ENCODE assay signal across 19 mouse cellular contexts in the genomic region with DNA sequence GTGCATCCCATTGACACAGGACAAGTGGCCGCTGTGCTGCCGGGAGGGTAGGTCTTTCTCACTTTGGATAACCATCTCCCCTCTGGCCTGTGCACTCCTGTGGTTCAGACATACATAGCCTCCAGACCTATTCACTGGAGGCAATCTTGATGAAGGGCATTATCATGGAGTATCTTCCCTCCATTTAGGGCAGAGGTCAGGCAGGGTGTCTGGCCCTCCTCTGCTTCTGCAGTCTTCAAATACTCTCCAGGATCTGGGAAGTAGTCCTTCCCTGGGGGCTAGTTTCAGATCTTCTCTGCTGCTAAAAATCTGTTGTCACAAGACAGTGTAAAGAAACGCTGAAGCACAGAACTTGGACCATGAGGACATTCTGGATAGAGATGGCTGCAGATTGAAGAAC. TPM values are rescaled to one million over a fixed set of nuclear protein-coding genes. Genes with fewer than 3 reads are reported as not detected.
A peak's percentile ranks its signal among the peaks of the same experiment; 100 is the strongest.
DNase-seq lines count a peak whose midpoint lies in the region; ATAC-seq and TF ChIP-seq lines count a peak whose summit lies in the region.
"Had no signal": no experiment of that assay in that cellular context is flagged by ENCODE, and none has a peak within 500 bp of the region (broad histone marks: within the 10 kb centered on the region; RNA-seq: fewer than 3 reads in every experiment).

No protein-coding gene starts in this region.

- WGBS in forebrain, embryonic 10.5 days: 84% methylated on average over 3 of the region's 3 CpGs
- 88% methylated on average over 3 of the region's 3 CpGs for WGBS in forebrain, embryonic 12.5 days
- 88% methylated on average over 3 of the region's 3 CpGs for WGBS in intestine, embryonic 16.5 days
- 88% methylated on average over 3 of the region's 3 CpGs for WGBS in intestine, postnatal 0 days
- WGBS in lung, embryonic 15.5 days: 82% methylated on average over 3 of the region's 3 CpGs
- WGBS in heart, postnatal 0 days: 47% methylated on average over 3 of the region's 3 CpGs

- no peaks in the 10 kb centered on the region for H3K9me3 ChIP-seq in forebrain, embryonic 10.5 days
- no peaks in the 10 kb centered on the region for H3K9me3 ChIP-seq in forebrain, embryonic 12.5 days
- H3K9me3 ChIP-seq in intestine, embryonic 16.5 days (ENCODE audit: control insufficient read depth, low read length): no peaks in the 10 kb centered on the region
- H3K9me3 ChIP-seq in intestine, postnatal 0 days (ENCODE audit: control insufficient read depth): no peaks in the 10 kb centered on the region
- no peaks in the 10 kb centered on the region for H3K9me3 ChIP-seq in lung, embryonic 15.5 days
- no peaks in the 10 kb centered on the region for H3K9me3 ChIP-seq in heart, postnatal 0 days (replicated peaks; ENCODE audit: control insufficient read depth, low read length)
- H3K9me3 ChIP-seq: forebrain, embryonic 13.5 days; limb, embryonic 10.5 days; liver, embryonic 15.5 days had no signal

- no peaks in the 10 kb centered on the region for H3K36me3 ChIP-seq in forebrain, embryonic 10.5 days (replicated peaks)
- no peaks in the 10 kb centered on the region for H3K36me3 ChIP-seq in forebrain, embryonic 12.5 days (replicated peaks)
- no peaks in the 10 kb centered on the region for H3K36me3 ChIP-seq in intestine, embryonic 16.5 days (ENCODE audit: control insufficient read depth, insufficient read depth, low read length)
- H3K36me3 ChIP-seq in intestine, postnatal 0 days (ENCODE audit: control insufficient read depth, insufficient read depth): no peaks in the 10 kb centered on the region
- no peaks in the 10 kb centered on the region for H3K36me3 ChIP-seq in lung, embryonic 15.5 days
- H3K36me3 ChIP-seq in heart, postnatal 0 days (replicated peaks; ENCODE audit: control insufficient read depth, insufficient read depth, low read length): no peaks in the 10 kb centered on the region
- H3K36me3 ChIP-seq: limb, embryonic 10.5 days; liver, embryonic 15.5 days had no signal

- peaks cover 42% of the 10 kb centered on the region for H3K4me1 ChIP-seq in forebrain, embryonic 10.5 days
- H3K4me1 ChIP-seq in forebrain, embryonic 12.5 days: peaks cover 32% of the 10 kb centered on the region
- peaks cover 80% of the 10 kb centered on the region for H3K4me1 ChIP-seq in intestine, embryonic 16.5 days (ENCODE audit: control insufficient read depth, insufficient read depth, low read length)
- H3K4me1 ChIP-seq in intestine, postnatal 0 days (replicated peaks; ENCODE audit: control insufficient read depth, insufficient read depth, low read length): peaks cover 44% of the 10 kb centered on the region
- peaks cover 68% of the 10 kb centered on the region for H3K4me1 ChIP-seq in lung, embryonic 15.5 days
- peaks cover 77% of the 10 kb centered on the region for H3K4me1 ChIP-seq in heart, postnatal 0 days (ENCODE audit: control insufficient read depth, insufficient read depth)

- no peak for ATAC-seq in forebrain, embryonic 12.5 days (ENCODE audit: low FRiP score)
- ATAC-seq in intestine, embryonic 16.5 days: no peak
- ATAC-seq in intestine, postnatal 0 days: no peak
- no peak for ATAC-seq in lung, embryonic 15.5 days (ENCODE audit: borderline replicate concordance, extremely low read depth, low FRiP score, low TSS enrichment)
- ATAC-seq in heart, postnatal 0 days (ENCODE audit: insufficient read depth, low read depth): no peak
- ATAC-seq: CD4-positive, CD25-positive, alpha-beta regulatory T cell, adult 4 months; forebrain, embryonic 13.5 days; hindbrain, embryonic 16.5 days had no signal

- H3K9ac ChIP-seq in forebrain, embryonic 12.5 days: no peak overlapping the region
- H3K9ac ChIP-seq in intestine, embryonic 16.5 days (ENCODE audit: low read depth, low read length): no peak overlapping the region
- no peak overlapping the region for H3K9ac ChIP-seq in intestine, postnatal 0 days (ENCODE audit: low read depth, low read length)
- no peak overlapping the region for H3K9ac ChIP-seq in lung, embryonic 15.5 days
- H3K9ac ChIP-seq in heart, postnatal 0 days (replicated peaks; ENCODE audit: low read depth, low read length): no peak overlapping the region
- H3K9ac ChIP-seq: forebrain, embryonic 13.5 days; liver, embryonic 15.5 days had no signal

- H3K27ac ChIP-seq in forebrain, embryonic 10.5 days: peak overlapping the region; percentile 88; the same call in 1 of the 2 replicates
- H3K27ac ChIP-seq in forebrain, embryonic 12.5 days: no peak overlapping the region
- 0 out of 2 replicates have a peak overlapping the region, but pooled peaks have one; percentile 63 for H3K27ac ChIP-seq in intestine, embryonic 16.5 days (ENCODE audit: low read length)
- H3K27ac ChIP-seq in intestine, postnatal 0 days (ENCODE audit: low read depth, low read length): no peak overlapping the region
- peak overlapping the region; percentile 93 for H3K27ac ChIP-seq in lung, embryonic 15.5 days
- H3K27ac ChIP-seq in heart, postnatal 0 days (ENCODE audit: low read depth): peak overlapping the region; percentile 95
- H3K27ac ChIP-seq: forebrain, embryonic 13.5 days; layer of hippocampus, adult 2 months; limb, embryonic 10.5 days; liver, embryonic 15.5 days had no signal

- H3K27me3 ChIP-seq in forebrain, embryonic 10.5 days (ENCODE audit: poor library complexity, severe bottlenecking): no peaks in the 10 kb centered on the region
- no peaks in the 10 kb centered on the region for H3K27me3 ChIP-seq in forebrain, embryonic 12.5 days
- no peaks in the 10 kb centered on the region for H3K27me3 ChIP-seq in intestine, embryonic 16.5 days (replicated peaks; ENCODE audit: control insufficient read depth, insufficient read depth, low read length)
- no peaks in the 10 kb centered on the region for H3K27me3 ChIP-seq in intestine, postnatal 0 days (replicated peaks; ENCODE audit: control insufficient read depth, insufficient read depth, low read length)
- H3K27me3 ChIP-seq in lung, embryonic 15.5 days: no peaks in the 10 kb centered on the region
- H3K27me3 ChIP-seq in heart, postnatal 0 days (ENCODE audit: control insufficient read depth, insufficient read depth, low read length): no peaks in the 10 kb centered on the region
- H3K27me3 ChIP-seq: forebrain, embryonic 13.5 days; liver, embryonic 15.5 days had no signal

- no peak for TF ChIP-seq CTCF in intestine, postnatal 0 days (IDR thresholded peaks at IDR 0.05; ENCODE audit: low read depth)
- no peak for TF ChIP-seq CTCF in heart, postnatal 0 days (IDR thresholded peaks at IDR 0.05; ENCODE audit: low read depth)

- no peak overlapping the region for H3K4me3 ChIP-seq in forebrain, embryonic 10.5 days
- H3K4me3 ChIP-seq in forebrain, embryonic 12.5 days (replicated peaks): no peak overlapping the region
- H3K4me3 ChIP-seq in intestine, embryonic 16.5 days (ENCODE audit: low read length): no peak overlapping the region
- H3K4me3 ChIP-seq in intestine, postnatal 0 days (ENCODE audit: low read depth, low read length): no peak overlapping the region
- no peak overlapping the region for H3K4me3 ChIP-seq in lung, embryonic 15.5 days
- H3K4me3 ChIP-seq in heart, postnatal 0 days (ENCODE audit: low read depth, low read length): no peak overlapping the region
- H3K4me3 ChIP-seq: forebrain, embryonic 13.5 days; layer of hippocampus, adult 2 months; limb, embryonic 10.5 days; liver, embryonic 15.5 days had no signal

- TF ChIP-seq EP300 in heart, postnatal 0 days (IDR thresholded peaks at IDR 0.05; ENCODE audit: low read depth): no peak

- no peak for DNase-seq in forebrain, embryonic 10.5 days (ENCODE audit: extremely low spot score, low spot score)
- DNase-seq in lung, postnatal 36 days: no peak
- DNase-seq in heart, postnatal 0 days (ENCODE audit: low spot score): no peak
- no peak for DNase-seq in adrenal gland, postnatal 4 days (ENCODE audit: low spot score in 2 of 2)
- DNase-seq: cerebellum, adult 11 months; cerebellum, postnatal 14 days; embryo, embryonic 11 days; spleen, adult 18-20 months; thymus, adult 18-20 months had no signal

- no peak overlapping the region for H3K4me2 ChIP-seq in forebrain, embryonic 12.5 days
- H3K4me2 ChIP-seq in intestine, embryonic 16.5 days (ENCODE audit: low read depth, low read length): no peak overlapping the region
- H3K4me2 ChIP-seq in intestine, postnatal 0 days (replicated peaks; ENCODE audit: low read depth): no peak overlapping the region
- no peak overlapping the region for H3K4me2 ChIP-seq in lung, embryonic 15.5 days
- H3K4me2 ChIP-seq in heart, postnatal 0 days (ENCODE audit: low read depth, low read length): no peak overlapping the region
- H3K4me2 ChIP-seq: forebrain, embryonic 13.5 days; liver, embryonic 15.5 days had no signal

RNA-seq across cellular contexts. Expression of gene Inpp5a, which starts 22.8 kb away (rescaled TPM):
- polyA plus RNA-seq in forebrain, embryonic 10.5 days (2016; fragmentation: Nextera tagmentation; extraction: Ambion mirVana): 10.5 and 14.3 TPM in 2 replicates
- polyA plus RNA-seq in forebrain, embryonic 12.5 days (2016; fragmentation: Nextera tagmentation; extraction: Ambion mirVana): 17.3 TPM in 2 replicates
- polyA plus RNA-seq in intestine, embryonic 16.5 days (2015; fragmentation: Nextera tagmentation; extraction: Ambion mirVana): 8.9 and 27.7 TPM in 2 replicates
- 29.1 and 32.9 TPM in 2 replicates for polyA plus RNA-seq in intestine, postnatal 0 days (2015; fragmentation: Nextera tagmentation; extraction: Ambion mirVana)
- 31.2 and 35.9 TPM in 2 replicates for polyA plus RNA-seq in lung, embryonic 15.5 days (2015; fragmentation: Nextera tagmentation; extraction: Ambion mirVana)
- 43.4 and 44.1 TPM in 2 replicates for total RNA-seq in heart, postnatal 0 days (2014; rRNA removed; ENCODE audit: low replicate concordance)
- 57.9 and 65.2 TPM in 2 replicates for polyA plus RNA-seq in heart, postnatal 0 days (2015; fragmentation: Nextera tagmentation; extraction: Ambion mirVana)
- 100 to 1,000 TPM; 103 to 105 TPM for total RNA-seq in adrenal gland, postnatal 4 days (2021)

Comparison
In these comparisons a context has a peak if more than half of its experiments do, and no peak if none do; other contexts are left out.
1. H3K27ac ChIP-seq: peak in forebrain, embryonic 10.5 days (single experiment), intestine, embryonic 16.5 days (single experiment), lung, embryonic 15.5 days (single experiment) and heart, postnatal 0 days (single experiment); none in forebrain, embryonic 12.5 days (single experiment) and intestine, postnatal 0 days (single experiment).